Mouse (Mus musculus) bone marrow macrophage, adult 2 months (primary cell): ENCODE results near the gene Evc.

Source experiments
- CTCF ChIP-seq: IDR thresholded peaks from 2 replicates; pipeline ENCODE4 v1.5.1; 2012; ENCODE audit warnings: low read depth, mild to moderate bottlenecking, low read length, moderate library complexity
- POLR2A ChIP-seq: IDR thresholded peaks from 2 replicates; pipeline ENCODE4 v1.6.1; 2012; ENCODE audit warnings: mild to moderate bottlenecking, low read depth, low read length, borderline replicate concordance

DNA sequence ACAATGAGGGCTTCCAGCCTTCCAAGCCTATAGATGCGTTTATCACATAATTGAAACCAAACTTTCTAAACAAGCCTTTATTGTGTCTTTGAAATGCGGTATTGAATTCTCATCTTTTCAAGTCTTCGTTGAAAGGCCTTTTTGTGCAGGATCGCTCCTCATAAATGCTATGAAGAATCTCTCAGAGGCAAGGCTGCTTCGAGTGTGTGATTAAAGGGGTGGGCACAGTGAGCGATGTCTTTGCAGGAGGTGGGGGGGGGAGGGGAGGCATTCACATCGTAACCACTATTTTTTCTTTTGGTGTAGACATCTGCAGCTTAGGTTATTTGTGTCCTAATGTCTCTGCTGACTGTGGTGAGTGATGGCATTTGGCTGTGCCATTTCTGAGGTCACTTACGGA is 19.3 kb upstream of the Evc start:
- TF ChIP-seq POLR2A, result no peak
- TF ChIP-seq CTCF, result no peak
